Mouse (Mus musculus) cerebellum, adult 9-11 months (tissue): ENCODE results near the gene Slc25a3.

ENCODE experiments used
- DNase-seq: peaks from one replicate; pipeline ENCODE4 v3.0.0; 2022

The Slc25a3 gene

DNA sequence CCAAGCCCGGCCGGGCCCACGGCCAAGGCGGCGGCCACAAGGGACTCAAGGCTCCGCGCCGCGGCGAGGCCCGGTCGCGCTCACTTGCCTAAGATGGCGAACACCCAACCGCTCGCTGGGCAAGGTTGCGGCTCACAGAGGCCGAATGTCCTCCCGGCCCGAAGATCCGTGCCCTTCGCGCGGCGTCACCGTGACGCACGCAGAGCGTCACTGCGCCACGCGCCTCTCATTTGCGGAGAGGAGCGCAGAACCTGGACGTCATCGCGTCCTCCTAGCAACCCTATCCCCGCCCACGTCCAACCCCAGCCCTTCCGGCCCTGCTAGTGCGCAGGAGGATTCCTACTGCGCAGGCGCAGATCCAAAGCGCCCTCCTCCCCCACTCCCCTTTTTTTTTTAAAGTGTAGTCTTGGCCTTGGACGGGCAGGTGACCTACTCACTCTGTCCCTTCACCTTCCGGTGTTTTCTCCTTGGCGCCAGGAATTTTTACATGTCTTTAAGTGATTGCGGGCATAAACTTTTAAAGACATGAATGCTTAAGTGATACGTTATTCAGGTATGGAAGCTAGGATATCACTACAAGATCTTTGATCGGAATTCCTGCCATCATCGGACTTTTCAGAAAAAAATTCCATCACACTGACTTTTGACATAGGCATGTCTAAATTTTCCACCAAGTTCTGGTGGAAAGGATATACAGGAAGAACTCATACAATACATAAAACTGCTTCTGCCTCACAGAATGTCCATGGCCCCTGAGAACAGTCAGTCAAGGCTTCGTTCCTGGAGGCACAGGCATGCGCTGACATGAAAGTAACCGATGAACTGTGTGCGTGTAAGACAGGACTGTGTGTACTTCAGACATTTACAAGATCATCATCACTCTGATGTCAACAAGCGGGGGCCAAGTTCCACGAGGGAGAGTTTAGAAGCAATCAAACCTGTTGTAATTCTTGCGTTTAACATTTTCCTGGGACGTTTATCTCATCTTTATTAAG is at the start of gene Slc25a3:
Gene Slc25a3 (minus strand): TSS at position 232 of the 995 bp plus-strand sequence.
- DNase-seq = peak; percentile 99

- DNase-seq = no peak
Observed at GRCm38 (mm10) chr10:91172329-91173100, 48.7 kb upstream of the Slc25a3 start.

DNA sequence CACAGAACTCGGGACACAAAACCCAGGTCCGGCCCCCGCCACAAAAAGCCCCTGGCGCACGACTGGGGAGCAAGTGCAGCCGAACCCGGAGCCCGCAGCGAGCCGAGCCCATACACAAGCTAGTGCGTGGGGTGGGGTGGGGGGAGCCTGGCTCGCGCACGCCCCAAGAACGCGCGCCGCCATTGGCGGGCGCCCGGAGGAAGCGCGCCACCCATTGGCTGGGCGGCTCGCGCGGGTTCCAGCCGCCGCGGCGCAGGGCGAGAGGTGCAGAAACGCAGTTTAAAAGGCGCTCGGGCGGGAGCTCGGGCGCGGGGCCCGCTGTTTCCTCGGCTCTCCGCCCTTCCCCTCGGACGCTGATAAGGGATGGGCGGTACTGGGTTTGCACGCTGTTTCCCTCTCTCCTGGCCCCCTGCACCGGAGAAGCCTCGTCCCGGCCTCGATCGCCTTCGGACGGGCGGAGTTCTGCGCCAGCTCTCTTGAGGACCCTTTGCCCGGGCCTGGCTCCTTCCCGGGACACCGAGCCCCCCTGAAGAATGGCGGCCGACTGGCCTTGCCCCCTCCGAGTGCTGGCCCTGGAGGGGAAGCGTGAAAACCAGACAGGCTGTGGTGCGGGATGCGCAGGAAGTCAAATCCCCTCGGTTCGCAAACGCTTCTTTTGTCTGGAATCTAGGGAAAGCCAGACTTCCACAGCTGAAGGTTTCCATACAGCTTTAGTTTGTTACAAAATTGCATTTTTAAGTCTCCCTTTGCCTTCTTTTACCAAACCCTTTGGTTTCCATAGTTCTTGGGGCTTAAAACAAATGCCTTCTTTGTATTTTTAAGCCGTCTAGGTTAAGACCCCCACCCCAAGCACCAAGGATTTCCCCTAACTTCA is 47.8 kb upstream of the Slc25a3 start:
- peak; percentile 95 for DNase-seq

DNA sequence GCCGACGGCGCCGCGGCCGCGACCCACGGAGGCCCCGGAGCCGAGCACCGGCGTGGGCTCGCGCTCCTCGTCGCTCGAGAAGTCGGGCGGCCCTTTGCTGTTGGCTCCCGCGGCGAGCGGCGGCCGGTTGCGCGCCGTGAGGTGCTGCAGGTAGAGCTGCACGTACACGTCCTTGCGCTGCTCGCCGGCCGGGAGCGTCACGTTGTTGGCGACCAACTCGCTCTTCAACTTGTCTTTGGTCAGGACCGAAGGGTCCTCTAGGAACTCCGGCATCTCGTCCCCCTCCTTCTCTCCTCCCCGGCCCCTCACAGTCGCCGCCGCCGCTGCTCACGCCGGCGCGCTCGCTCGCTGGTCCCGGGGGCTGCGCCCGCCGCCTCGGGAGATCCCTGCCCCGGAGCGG is 47.2 kb upstream of the Slc25a3 start:
- no peak for DNase-seq

GRCm38 (mm10) chr10:91170143-91170941 is 46.5 kb upstream of the Slc25a3 start:
- peak; percentile 85 for DNase-seq

GRCm38 (mm10) chr10:91169414-91170065 is 45.7 kb upstream of the Slc25a3 start:
- no peak for DNase-seq

DNA sequence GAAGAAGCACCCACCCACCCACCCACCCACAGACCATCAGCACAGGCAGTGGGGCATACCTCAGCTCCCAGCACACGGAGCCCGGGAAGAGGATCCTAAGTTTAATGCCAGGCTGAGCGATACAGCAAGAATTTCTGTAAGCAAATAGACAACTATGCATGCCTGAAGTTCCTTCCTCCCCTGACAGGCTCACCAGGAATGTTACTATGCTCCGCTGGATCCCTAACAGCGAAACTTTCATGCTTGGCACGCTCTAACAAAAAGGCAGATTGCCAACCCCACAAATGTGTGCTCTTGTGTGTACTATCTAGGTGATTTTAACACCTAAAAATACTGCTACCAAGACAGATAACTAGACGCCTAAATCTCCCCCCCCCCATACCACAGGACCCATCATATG is 43.5 kb upstream of the Slc25a3 start:
- no peak for DNase-seq

DNA sequence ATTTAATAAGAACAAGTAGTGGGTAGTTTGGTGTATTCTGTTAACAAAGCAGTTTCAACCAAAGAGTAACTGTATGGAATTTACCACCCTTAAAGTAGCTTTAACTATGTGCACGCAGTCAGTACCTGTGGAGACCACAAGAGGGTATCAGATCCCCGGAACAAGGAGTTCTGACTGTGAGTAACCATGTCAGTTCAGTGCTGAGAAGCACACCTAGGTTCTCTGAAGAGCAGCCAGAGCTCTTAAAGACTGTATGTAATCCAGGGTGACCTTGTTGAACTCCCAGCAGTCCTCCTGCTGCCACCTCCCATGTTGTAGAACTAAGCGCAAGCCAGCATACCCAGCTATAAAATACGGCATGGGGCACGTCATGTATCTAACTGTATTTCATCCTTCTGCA is 43.0 kb upstream of the Slc25a3 start:
- peak; percentile 45 for DNase-seq

- no peak for DNase-seq
Observed at GRCm38 (mm10) chr10:91165850-91166249, 42.0 kb upstream of the Slc25a3 start.

- DNase-seq = no peak
Observed at GRCm38 (mm10) chr10:91164491-91164890, 40.6 kb upstream of the Slc25a3 start.

- DNase-seq = no peak
Observed at GRCm38 (mm10) chr10:91162511-91163163, 38.8 kb upstream of the Slc25a3 start.

DNA sequence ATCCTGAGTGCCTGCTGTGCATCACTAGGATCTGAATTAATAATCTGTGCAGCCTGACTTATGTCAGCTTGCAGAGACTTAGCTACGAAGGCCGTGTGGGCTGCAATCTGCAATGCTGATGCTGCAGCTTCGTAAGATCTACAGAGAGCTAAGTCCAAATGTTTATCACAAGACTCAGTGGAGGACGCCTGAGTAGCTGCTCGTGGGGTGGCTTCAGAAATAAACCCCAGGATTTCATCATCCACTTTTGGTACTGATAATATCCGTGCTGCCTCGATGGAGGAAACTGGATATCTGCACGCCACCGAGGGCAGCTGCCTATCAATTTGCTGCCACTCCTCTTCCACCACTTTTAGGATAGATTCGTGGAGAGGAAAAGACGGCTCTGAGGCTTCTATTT is 38.2 kb upstream of the Slc25a3 start:
- DNase-seq = no peak

- DNase-seq = no peak
Observed at GRCm38 (mm10) chr10:91161006-91161405, 37.1 kb upstream of the Slc25a3 start.

DNA sequence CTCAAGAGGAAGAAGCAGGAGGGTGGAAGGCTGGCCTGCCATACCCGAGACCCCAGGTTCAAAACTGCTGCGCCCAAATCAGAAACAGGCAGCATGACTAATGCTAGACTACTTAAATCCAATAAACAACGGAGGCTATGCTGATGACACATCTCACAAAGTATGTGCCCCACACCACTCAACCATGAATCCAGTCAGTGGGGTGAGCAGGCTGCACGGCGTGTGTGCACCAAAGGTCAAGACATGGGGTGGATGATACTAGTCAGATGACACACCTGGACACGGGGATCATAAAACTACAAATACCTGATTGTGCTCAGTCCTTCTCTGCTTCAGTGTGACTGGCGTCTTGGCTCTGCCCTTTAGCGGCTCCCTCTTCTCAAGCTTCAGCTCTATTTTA is 34.6 kb upstream of the Slc25a3 start:
- no peak for DNase-seq

- no peak for DNase-seq
Observed at GRCm38 (mm10) chr10:91156338-91156737, 32.5 kb upstream of the Slc25a3 start.

GRCm38 (mm10) chr10:91153894-91154503 is 30.1 kb upstream of the Slc25a3 start:
- no peak for DNase-seq

GRCm38 (mm10) chr10:91145413-91145812 is 21.6 kb upstream of the Slc25a3 start:
- DNase-seq = no peak

DNA sequence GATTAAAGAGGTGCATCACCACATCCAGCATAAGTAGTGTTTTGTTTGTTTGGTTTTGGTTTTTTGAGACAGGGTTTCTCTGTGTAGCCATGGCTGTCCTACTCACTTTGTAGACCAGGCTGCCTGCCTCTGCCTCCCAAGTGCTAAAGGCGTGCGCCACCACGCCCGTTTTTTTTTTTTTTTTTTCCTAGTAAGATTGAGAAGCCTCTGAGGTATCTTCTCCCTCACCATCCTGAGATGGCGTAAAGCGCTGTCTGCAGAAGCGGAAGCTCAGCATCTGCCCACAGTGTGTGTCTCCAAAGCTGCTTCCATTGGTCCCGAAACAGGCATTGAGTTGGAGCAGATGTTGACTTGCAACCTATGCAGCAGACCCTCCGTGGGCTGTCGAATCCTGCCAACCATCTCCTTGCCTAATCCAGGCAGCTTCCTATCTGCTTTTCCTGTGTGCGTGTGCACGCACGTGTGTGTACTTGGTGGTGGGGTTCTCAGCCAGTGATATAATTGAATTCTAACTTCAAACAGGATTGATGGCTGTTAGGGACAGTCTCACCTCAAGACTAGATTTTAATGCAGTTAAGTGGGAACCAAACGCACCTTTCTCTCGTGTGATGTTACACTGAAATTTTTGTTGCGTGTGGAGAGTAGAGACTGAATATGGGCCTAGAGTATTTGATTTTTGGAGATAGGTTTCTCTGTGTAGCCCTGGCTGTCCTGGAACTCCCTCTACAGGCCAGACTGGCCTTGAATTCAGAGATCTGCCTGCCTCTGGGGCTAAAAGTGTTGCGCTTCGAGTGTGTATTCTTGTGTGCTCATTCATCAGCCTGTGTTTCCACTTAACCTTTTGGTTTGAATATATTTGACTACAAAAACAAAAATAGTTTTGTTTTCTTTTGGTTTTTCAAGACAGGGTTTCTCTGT is 19.7 kb upstream of the Slc25a3 start:
- no peak for DNase-seq

- no peak for DNase-seq
Observed at GRCm38 (mm10) chr10:91142654-91143191, 18.9 kb upstream of the Slc25a3 start.
